Mouse (Mus musculus) pancreas, adult 10 weeks (tissue): ENCODE data around the gene Cadm4. TPM values are rescaled to one million over a fixed set of nuclear protein-coding genes. Genes with fewer than 3 reads are reported as not detected.

Source experiments
- polyA plus RNA-seq: library from polyadenylated mRNA; stranded (reverse); fragments of 350-450 nt; fragmentation: Illumina TruSeq; extraction: RNeasy Lipid Tissue Mini Kit (QIAGEN cat#74804); gene quantifications from one replicate; pipeline ENCODE4 v1.2.3, GENCODE M21; 2015; ENCODE audit warnings: low read depth, low replicate concordance; ENCODE audit not compliant: insufficient read depth

Cadm4 gene
- polyA plus RNA-seq = 3.4 TPM

GRCm38 (mm10) chr7:24481474-24482207 lies at the start of gene Cadm4:
Cadm4 (plus strand) TSS chr7:24482023.

GRCm38 (mm10) chr7:24451855-24452311 lies 29.9 kb upstream of the Cadm4 start, which contains the start of gene Irgc1:
Irgc1 (minus strand) TSS chr7:24452297.

DNA sequence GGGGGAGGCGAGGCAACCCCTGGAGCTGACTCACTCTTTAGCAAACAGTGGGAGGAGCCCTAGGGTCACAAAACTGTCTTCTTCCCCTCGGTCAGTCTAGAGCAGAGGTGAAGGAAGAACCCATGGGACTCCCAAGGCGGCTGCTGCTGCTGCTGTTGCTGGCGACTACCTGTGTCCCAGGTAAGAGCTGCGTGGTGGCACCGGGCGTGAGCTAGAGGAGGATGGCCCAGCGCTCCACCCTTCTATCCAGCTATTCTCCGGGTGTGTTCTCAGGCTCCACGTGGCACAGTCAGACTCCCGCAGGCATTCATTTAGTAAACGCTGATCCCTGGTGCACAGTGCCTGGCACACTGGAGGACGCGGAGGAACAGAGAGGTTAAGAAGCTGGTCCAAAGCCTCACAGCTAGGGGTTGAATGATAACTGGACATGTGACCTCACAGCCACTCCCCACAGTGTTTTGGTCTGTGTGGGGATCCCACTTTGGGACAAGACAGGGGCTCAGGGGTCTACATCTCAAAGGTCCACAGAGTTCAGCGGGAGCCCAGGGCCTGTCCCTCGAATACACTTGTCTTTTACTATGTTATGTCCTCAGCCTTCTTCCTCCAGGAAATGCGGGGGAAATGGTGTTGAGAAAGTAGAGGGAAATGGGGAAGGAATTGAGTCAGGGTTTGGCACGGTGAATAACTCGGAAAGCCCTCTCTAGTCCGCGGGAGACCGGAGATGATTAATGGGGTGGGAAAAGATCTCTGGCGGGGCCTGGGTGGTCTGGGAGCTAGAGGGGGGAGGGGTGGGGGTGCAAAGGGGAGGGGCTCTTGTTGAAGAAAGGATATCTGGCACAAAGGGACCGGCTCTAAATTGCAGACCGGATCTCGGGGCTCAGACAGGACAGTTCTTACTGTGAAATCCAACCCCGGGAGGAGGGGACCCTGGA lies 19.2 kb upstream of the Cadm4 start, which contains the start of gene Plaur:
TSS of gene Plaur (plus strand) at position 97 of the 932 bp plus-strand sequence.

GRCm38 (mm10) chr7:24506838-24507725 lies 25.3 kb downstream of the Cadm4 start, which contains the start of gene Zfp428:
Zfp428 (plus strand) TSS chr7:24507006.

GRCm38 (mm10) chr7:24512355-24512754 lies 30.5 kb downstream of the Cadm4 start, which contains the start of gene AC161166.1:
AC161166.1 (minus strand) TSS chr7:24512455.

DNA sequence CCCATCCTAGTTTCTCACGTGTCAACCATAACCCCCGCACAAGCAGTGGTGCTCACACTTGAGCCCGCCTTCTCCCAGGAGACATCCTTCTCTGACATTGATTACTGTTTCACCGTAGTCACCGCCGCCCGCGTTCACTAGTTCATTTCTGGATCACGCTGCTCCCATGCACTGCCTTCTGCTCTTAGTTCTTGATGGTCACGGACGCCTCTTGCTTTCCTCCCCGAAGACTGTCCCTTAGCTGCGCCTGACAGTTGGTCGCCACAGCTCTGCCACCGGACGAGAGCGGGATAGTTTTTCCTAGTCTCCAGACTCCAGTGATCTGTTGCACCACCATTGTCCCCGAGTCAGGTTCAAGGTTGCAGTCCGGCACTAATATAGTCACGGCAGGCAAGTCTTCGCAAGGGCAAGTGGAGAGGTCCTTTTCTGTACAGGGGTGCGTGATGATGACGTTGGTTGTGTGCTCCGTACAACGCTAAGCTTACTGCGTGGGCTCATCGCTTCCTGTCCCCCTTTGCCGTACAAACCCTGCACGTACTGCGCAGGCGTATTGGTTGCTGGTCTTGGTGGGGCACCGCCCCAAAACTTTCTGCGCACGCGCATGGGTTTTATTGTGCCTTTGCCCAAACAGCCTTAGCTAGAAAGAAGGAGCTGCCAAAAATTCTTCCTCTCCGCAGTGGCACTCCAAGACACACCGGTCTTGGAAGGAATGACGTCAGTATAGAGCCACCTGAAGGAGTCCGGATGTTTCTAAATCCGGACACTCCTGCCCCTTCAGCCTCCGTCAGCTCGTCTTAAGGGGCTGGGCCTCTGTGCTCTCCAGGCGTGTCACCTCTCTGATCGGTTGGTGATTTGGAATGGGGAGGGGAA lies 48.5 kb downstream of the Cadm4 start, which contains the start of gene Irgq:
TSS of gene Irgq (plus strand) at position 628 of the 870 bp plus-strand sequence.

GRCm38 (mm10) chr7:24546068-24546614 lies 64.3 kb downstream of the Cadm4 start, which contains the start of the genes Pinlyp and Xrcc1:
Pinlyp (minus strand) TSS chr7:24546118.
Xrcc1 (plus strand) TSS chr7:24546289.

Other genes starting within 250 kb of the Cadm4 start
- gene Zfp109, start 244.5 kb upstream of the Cadm4 start, polyA plus RNA-seq = 0.63 TPM
- 0.63 TPM for gene Zfp108, start 227.2 kb upstream of the Cadm4 start, polyA plus RNA-seq
- 1.2 TPM for gene Zfp93, start 211.6 kb upstream of the Cadm4 start, polyA plus RNA-seq
- gene Zfp61, start 180.8 kb upstream of the Cadm4 start, polyA plus RNA-seq = 14.0 TPM
- 4.9 TPM for gene Zfp94, start 165.4 kb upstream of the Cadm4 start, polyA plus RNA-seq
- not detected for gene Tescl, start 148.1 kb upstream of the Cadm4 start, polyA plus RNA-seq
- gene Lypd5, start 132.8 kb upstream of the Cadm4 start, polyA plus RNA-seq = not detected
- 2.5 TPM for gene Kcnn4, start 111.8 kb upstream of the Cadm4 start, polyA plus RNA-seq
- 12.2 TPM for gene Smg9, start 82.4 kb upstream of the Cadm4 start, polyA plus RNA-seq
- not detected for gene Irgc1, start 29.7 kb upstream of the Cadm4 start, polyA plus RNA-seq
- 3.3 TPM for gene Plaur, start 19.5 kb upstream of the Cadm4 start, polyA plus RNA-seq
- gene Zfp428, start 25.0 kb downstream of the Cadm4 start, polyA plus RNA-seq = 1.4 TPM
- gene AC161166.1, start 30.4 kb downstream of the Cadm4 start, polyA plus RNA-seq = not detected
- gene Irgq, start 48.7 kb downstream of the Cadm4 start, polyA plus RNA-seq = 2.5 TPM
- not detected for gene Pinlyp, start 64.1 kb downstream of the Cadm4 start, polyA plus RNA-seq
- gene Xrcc1, start 64.3 kb downstream of the Cadm4 start, polyA plus RNA-seq = 13.8 TPM
- 3.0 TPM for gene Ethe1, start 105.5 kb downstream of the Cadm4 start, polyA plus RNA-seq
- not detected for gene Zfp575, start 105.6 kb downstream of the Cadm4 start, polyA plus RNA-seq
- 0.94 TPM for gene Phldb3, start 128.7 kb downstream of the Cadm4 start, polyA plus RNA-seq
- gene Lypd3, start 154.5 kb downstream of the Cadm4 start, polyA plus RNA-seq = not detected
- not detected for gene Tex101, start 194.7 kb downstream of the Cadm4 start, polyA plus RNA-seq
- gene BC049730, start 227.2 kb downstream of the Cadm4 start, polyA plus RNA-seq = not detected
- gene Gm4763, start 244.9 kb downstream of the Cadm4 start, polyA plus RNA-seq = not detected